Mouse (Mus musculus): ENCODE measurements around the gene Barx1. TPM values are rescaled to one million over a fixed set of nuclear protein-coding genes. Genes with fewer than 3 reads are reported as not detected.

Gene Barx1
- polyA plus RNA-seq, 1 experiment = not detected

GRCm38 (mm10) chr13:48643991-48644390 is 18.8 kb upstream of the Barx1 start:
- no peak overlapping the region for H3K4me3 ChIP-seq (ENCODE audit: insufficient read depth, low read length)
- H3K4me1 ChIP-seq (ENCODE audit: control insufficient read depth, insufficient read depth, low read length) = no peaks in the 10 kb centered on the region
- H3K27ac ChIP-seq (ENCODE audit: insufficient read depth, low read length) = no peak overlapping the region
- TF ChIP-seq CTCF (IDR thresholded peaks at IDR 0.05; ENCODE audit: extremely low read depth, insufficient read depth, low read length) (no peak), POLR2A (IDR thresholded peaks at IDR 0.05; ENCODE audit: extremely low read depth, insufficient read depth, low read length) (no peak)

GRCm38 (mm10) chr13:48646696-48647095 is 16.1 kb upstream of the Barx1 start:
- no peaks in the 10 kb centered on the region for H3K4me1 ChIP-seq (ENCODE audit: control insufficient read depth, insufficient read depth, low read length)
- TF ChIP-seq CTCF (IDR thresholded peaks at IDR 0.05; ENCODE audit: extremely low read depth, insufficient read depth, low read length) = no peak
- no peak for TF ChIP-seq POLR2A (IDR thresholded peaks at IDR 0.05; ENCODE audit: extremely low read depth, insufficient read depth, low read length)
- H3K27ac ChIP-seq (ENCODE audit: insufficient read depth, low read length) = no peak overlapping the region
- H3K4me3 ChIP-seq (ENCODE audit: insufficient read depth, low read length) = no peak overlapping the region

- Histone ChIP-seq H3K4me3 (ENCODE audit: insufficient read depth, low read length) (no peak overlapping the region), H3K4me1 (ENCODE audit: control insufficient read depth, insufficient read depth, low read length) (no peaks in the 10 kb centered on the region), H3K27ac (ENCODE audit: insufficient read depth, low read length) (no peak overlapping the region)
- TF ChIP-seq POLR2A (IDR thresholded peaks at IDR 0.05; ENCODE audit: extremely low read depth, insufficient read depth, low read length) = no peak
- TF ChIP-seq CTCF (IDR thresholded peaks at IDR 0.05; ENCODE audit: extremely low read depth, insufficient read depth, low read length) = peak; percentile 43; the same call in 1 of the 2 replicates
Observed at GRCm38 (mm10) chr13:48650615-48651014, 12.2 kb upstream of the Barx1 start.

GRCm38 (mm10) chr13:48651132-48652065 is 11.4 kb upstream of the Barx1 start:
- no peak overlapping the region for H3K4me3 ChIP-seq (ENCODE audit: insufficient read depth, low read length)
- H3K27ac ChIP-seq (ENCODE audit: insufficient read depth, low read length) = no peak overlapping the region
- TF ChIP-seq POLR2A (IDR thresholded peaks at IDR 0.05; ENCODE audit: extremely low read depth, insufficient read depth, low read length) (no peak), CTCF (IDR thresholded peaks at IDR 0.05; ENCODE audit: extremely low read depth, insufficient read depth, low read length) (no peak)
- no peaks in the 10 kb centered on the region for H3K4me1 ChIP-seq (ENCODE audit: control insufficient read depth, insufficient read depth, low read length)

- no peak for TF ChIP-seq POLR2A (IDR thresholded peaks at IDR 0.05; ENCODE audit: extremely low read depth, insufficient read depth, low read length)
- peak; percentile 78 for TF ChIP-seq CTCF (IDR thresholded peaks at IDR 0.05; ENCODE audit: extremely low read depth, insufficient read depth, low read length)
- no peaks in the 10 kb centered on the region for H3K4me1 ChIP-seq (ENCODE audit: control insufficient read depth, insufficient read depth, low read length)
- H3K27ac ChIP-seq (ENCODE audit: insufficient read depth, low read length) = no peak overlapping the region
- H3K4me3 ChIP-seq (ENCODE audit: insufficient read depth, low read length) = no peak overlapping the region
Observed at GRCm38 (mm10) chr13:48653788-48654770, 8.7 kb upstream of the Barx1 start.

- H3K4me1 ChIP-seq (ENCODE audit: control insufficient read depth, insufficient read depth, low read length) = no peaks in the 10 kb centered on the region
- no peak for TF ChIP-seq POLR2A (IDR thresholded peaks at IDR 0.05; ENCODE audit: extremely low read depth, insufficient read depth, low read length)
- TF ChIP-seq CTCF (IDR thresholded peaks at IDR 0.05; ENCODE audit: extremely low read depth, insufficient read depth, low read length) = peak; percentile 78
- H3K4me3 ChIP-seq (ENCODE audit: insufficient read depth, low read length) = no peak overlapping the region
- H3K27ac ChIP-seq (ENCODE audit: insufficient read depth, low read length) = no peak overlapping the region
Observed at GRCm38 (mm10) chr13:48655637-48656036, 7.2 kb upstream of the Barx1 start.

- Histone ChIP-seq H3K27ac (ENCODE audit: insufficient read depth, low read length) (no peak overlapping the region), H3K4me3 (ENCODE audit: insufficient read depth, low read length) (no peak overlapping the region), H3K4me1 (ENCODE audit: control insufficient read depth, insufficient read depth, low read length) (no peaks in the 10 kb centered on the region)
- TF ChIP-seq POLR2A (IDR thresholded peaks at IDR 0.05; ENCODE audit: extremely low read depth, insufficient read depth, low read length) (no peak), CTCF (IDR thresholded peaks at IDR 0.05; ENCODE audit: extremely low read depth, insufficient read depth, low read length) (no peak)
Observed at GRCm38 (mm10) chr13:48657791-48658190, 5.0 kb upstream of the Barx1 start.

GRCm38 (mm10) chr13:48658588-48659253 is 4.1 kb upstream of the Barx1 start:
- Histone ChIP-seq H3K27ac (ENCODE audit: insufficient read depth, low read length) (no peak overlapping the region), H3K4me1 (ENCODE audit: control insufficient read depth, insufficient read depth, low read length) (no peaks in the 10 kb centered on the region), H3K4me3 (ENCODE audit: insufficient read depth, low read length) (no peak overlapping the region)
- no peak for TF ChIP-seq CTCF (IDR thresholded peaks at IDR 0.05; ENCODE audit: extremely low read depth, insufficient read depth, low read length)
- no peak for TF ChIP-seq POLR2A (IDR thresholded peaks at IDR 0.05; ENCODE audit: extremely low read depth, insufficient read depth, low read length)
